Mouse (Mus musculus): ENCODE results near the gene Atg14.

GRCm38 (mm10) chr14:47535096-47535495 is 35.4 kb downstream of the Atg14 start:
- TF ChIP-seq POLR2A (IDR thresholded peaks at IDR 0.05; ENCODE audit: insufficient read length, low read depth), result no peak
- TF ChIP-seq POLR2AphosphoS2 (IDR thresholded peaks at IDR 0.05; ENCODE audit: insufficient read length, low read depth), result no peak
- TF ChIP-seq TCF3 (IDR thresholded peaks at IDR 0.05; ENCODE audit: insufficient read length, low read depth), result no peak
- TF ChIP-seq E2F4 (IDR thresholded peaks at IDR 0.05; ENCODE audit: insufficient read depth), result no peak
- no peak for TF ChIP-seq MAX (IDR thresholded peaks at IDR 0.05; ENCODE audit: low read depth)
- no peak for TF ChIP-seq CEBPB (IDR thresholded peaks at IDR 0.05; ENCODE audit: insufficient read depth, poor library complexity, severe bottlenecking)
- TF ChIP-seq MYOD1 (IDR thresholded peaks at IDR 0.05; ENCODE audit: control insufficient read depth in 1 of 3, insufficient read length in 2 of 3, low read depth in 2 of 3), result no peak
- no peak for TF ChIP-seq TCF12 (IDR thresholded peaks at IDR 0.05; ENCODE audit: insufficient read depth, poor library complexity, severe bottlenecking)
- TF ChIP-seq USF1 (IDR thresholded peaks at IDR 0.05; ENCODE audit: low read depth), result no peak
- TF ChIP-seq MYOG (IDR thresholded peaks at IDR 0.05; ENCODE audit: control insufficient read depth in 1 of 3, insufficient read depth in 1 of 3, insufficient read length in 2 of 3, low read depth in 2 of 3), result no peak

All from myocyte (in vitro differentiated cells).